Mouse (Mus musculus): ENCODE data around the gene Mep1a.

GRCm38 (mm10) chr17:43520166-43520565, 17.6 kb upstream of the Mep1a start:
- no peak for TF ChIP-seq CTCF (IDR thresholded peaks at IDR 0.05)
- TF ChIP-seq EP300 (IDR thresholded peaks at IDR 0.05), result no peak
